Mouse (Mus musculus) liver, embryonic 14.5 days (tissue): Measurements from ENCODE around the gene Arsa.

ENCODE experiments used
- CTCF ChIP-seq: IDR thresholded peaks from 2 replicates; pipeline ENCODE4 v1.5.1; 2016; ENCODE audit warnings: antibody characterized with exemption, low read depth, control low read depth
- EP300 ChIP-seq: IDR thresholded peaks from 2 replicates; pipeline ENCODE4 v1.6.1; 2016; ENCODE audit warnings: antibody characterized with exemption, low read depth

DNA sequence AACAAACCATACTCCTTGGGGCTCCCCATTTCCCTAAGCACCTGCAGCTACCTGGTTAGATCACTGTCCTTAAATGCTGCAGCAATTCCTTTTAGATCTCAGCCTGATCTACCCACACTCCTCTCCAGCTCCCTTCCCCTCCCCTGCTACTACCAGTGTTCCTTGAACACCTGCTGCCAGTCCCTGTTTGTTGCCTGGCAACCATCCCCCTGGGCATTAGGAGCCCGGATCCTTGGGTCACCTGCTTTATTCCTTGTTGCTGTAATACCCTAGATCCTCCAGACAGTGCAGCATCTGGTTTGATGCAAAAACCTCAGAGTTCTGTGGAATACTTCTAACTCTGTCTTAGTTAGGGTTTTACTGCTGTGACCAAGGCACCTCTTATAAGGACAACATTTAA is 12.2 kb downstream of the Arsa start:
- TF ChIP-seq CTCF (no peak), EP300 (no peak)
